Mouse (Mus musculus) lung, adult 2 months (tissue): ENCODE measurements around the gene Actr8.

Source experiments
- CTCF ChIP-seq: fragments of 200-500 bp; IDR thresholded peaks from 2 replicates; pipeline ENCODE4 v1.5.1; 2011; ENCODE audit warnings: mild to moderate bottlenecking, low read length, control low read depth; ENCODE audit not compliant: insufficient read depth
- POLR2A ChIP-seq: fragments of 200-500 bp; IDR thresholded peaks from 2 replicates; pipeline ENCODE4 v1.6.1; 2011; ENCODE audit warnings: low read depth, mild to moderate bottlenecking, control low read depth, low read length, borderline replicate concordance; ENCODE audit errors: extremely low read depth

GRCm38 (mm10) chr14:30015008-30015407, 36.9 kb downstream of the Actr8 start:
- TF ChIP-seq CTCF (no peak), POLR2A (no peak)
